Mouse (Mus musculus): Measurements from ENCODE around the gene Alkbh1.

Gene Alkbh1

DNA sequence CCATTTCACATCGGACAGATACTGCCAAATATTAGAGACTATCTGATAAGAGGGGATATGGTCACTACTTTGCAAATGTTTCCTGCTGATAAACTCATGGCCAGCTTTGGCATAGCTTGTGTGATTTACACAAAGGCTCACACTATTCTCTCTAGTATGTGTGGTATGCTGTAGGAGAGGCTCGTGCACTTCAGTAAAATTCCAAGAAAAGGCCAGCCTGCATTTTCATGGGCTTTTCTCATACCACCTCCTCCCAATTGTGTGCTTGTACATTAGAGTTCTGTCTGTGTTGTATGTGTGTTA, 62.5 kb downstream of the Alkbh1 start:
- no peak for DNase-seq (ENCODE audit: low spot score)

DNA sequence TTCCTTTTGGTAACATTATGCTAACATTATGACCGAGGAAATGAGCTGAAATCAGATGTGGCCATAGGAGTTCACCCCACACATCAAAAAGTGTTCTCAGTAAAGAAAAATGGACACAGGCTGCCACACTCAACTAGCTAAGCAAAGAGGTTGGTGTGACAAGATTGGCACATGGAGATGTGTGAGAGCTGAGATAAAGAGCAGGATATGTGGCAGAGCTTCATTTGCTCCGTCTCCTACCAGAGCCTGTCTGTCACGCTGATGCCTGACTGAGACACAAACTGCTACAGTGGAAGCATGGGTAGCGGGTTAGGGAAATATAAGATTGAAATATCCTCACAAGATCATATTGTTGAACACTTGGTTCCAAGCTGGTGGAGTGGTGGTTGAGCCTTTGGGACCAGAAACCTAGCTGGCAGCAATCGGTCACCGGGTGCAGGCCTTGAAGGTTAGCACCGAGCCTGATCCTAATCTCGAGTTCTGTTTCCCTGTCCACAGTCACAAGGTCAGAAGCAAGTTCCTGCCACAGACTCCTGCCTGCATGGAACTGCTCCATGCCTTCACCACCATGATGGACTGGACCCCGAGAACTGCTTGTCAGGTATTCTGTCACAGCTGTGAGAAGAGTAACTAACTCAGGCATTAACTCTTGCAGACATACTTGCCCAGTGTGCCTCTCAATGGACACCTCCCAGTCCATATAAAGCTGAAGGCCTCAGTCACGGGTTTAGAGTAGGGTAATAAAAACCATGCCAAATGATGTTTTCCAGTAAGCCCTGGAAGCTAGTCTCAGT, 63.0 kb downstream of the Alkbh1 start:
- no peak for DNase-seq (ENCODE audit: low spot score)

DNA sequence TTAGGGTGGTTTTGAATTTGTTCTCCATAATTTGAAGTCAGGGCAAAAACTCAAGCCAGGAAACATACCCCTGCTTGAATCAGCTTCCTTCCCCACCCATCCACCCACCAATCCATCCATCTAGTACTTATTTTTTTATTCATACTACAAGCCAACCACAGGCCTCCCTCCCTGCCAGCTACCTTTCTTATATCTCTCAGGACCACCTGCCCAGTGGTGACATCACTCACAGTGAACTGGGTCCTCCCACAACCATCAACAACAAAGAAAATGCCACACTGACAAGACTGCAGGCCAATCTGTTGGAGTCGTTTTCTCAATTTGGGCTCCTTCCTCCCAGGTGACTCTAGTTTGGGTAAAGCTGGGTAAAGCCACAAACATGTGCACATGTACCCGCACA, 64.3 kb downstream of the Alkbh1 start:
- DNase-seq (ENCODE audit: low spot score) = no peak

All from retina, embryonic 14.5 days (tissue).